Mouse (Mus musculus) cortical plate, adult 2 months (tissue): ENCODE measurements at regions not wholly inside any gene's neighbourhood (a gene's known extent, or its start where the extent isn't known, plus 50 kb on each side); places are given as distances from the start of the nearest gene placed in this dataset.

Source experiments
- CTCF ChIP-seq: fragments of 200-500 bp; IDR thresholded peaks from 2 replicates; pipeline ENCODE4 v1.5.1; 2011; ENCODE audit warnings: mild to moderate bottlenecking, control low read depth, low read length; ENCODE audit not compliant: insufficient read depth; ENCODE audit errors: extremely low read depth
- POLR2A ChIP-seq: fragments of 200-500 bp; IDR thresholded peaks from 2 replicates; pipeline ENCODE4 v1.6.1; 2011; ENCODE audit warnings: mild to moderate bottlenecking, low read length, control low read depth; ENCODE audit not compliant: insufficient read depth; ENCODE audit errors: extremely low read depth

DNA sequence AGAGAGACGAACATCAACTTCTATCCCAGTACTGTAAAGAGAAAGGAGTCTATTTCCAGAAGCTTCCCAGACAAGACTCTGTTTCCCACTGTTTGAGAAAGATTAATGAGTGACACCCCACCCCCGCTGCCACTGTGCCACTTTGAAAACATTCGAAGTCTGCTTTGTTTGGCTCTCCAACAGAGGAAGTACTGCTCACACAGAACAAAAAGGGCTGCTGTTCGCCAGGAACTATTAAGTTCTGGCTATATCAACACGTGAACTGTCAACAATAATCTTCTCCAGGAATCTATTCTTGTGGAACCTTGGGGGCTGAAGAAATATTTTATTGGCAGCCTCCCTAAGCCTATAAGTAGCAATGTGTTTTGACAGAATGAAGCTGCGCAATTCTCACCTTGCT, 144.7 kb upstream of the Flrt2 start:
- no peak for TF ChIP-seq CTCF
- no peak for TF ChIP-seq POLR2A
